Comparison of ENCODE assay signal across 20 mouse cellular contexts in the genomic region with DNA sequence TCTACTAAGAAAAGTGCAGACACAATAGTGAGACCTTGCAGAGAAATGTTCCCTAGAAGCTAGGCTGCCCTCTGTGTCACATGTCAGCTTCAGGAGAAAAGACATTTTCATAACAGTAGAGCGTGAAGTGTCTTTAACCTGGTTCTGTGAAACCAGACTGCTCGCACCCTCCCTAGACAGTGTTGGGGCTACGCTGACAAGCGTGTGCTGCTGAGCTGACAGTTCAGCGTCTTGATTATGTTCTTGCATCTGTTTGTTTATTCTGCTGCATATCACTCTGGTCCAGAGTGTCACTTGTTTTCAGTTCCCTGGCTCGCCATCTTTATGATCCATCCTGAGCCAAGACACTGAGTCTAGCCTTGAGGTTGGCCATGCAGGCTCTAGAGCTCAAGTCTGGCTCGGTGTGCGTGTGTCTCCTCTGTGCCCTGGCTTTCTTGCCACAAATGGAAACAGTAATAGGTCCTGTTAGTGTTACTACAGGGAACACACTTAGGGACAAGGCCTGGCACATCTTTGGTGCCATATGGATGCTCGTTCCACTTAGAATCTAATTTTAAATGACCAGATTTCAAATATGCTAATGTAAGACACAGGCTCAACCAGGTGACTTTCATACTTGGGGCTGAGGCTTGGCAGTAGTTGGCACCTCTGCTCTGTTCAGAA. TPM values are rescaled to one million over a fixed set of nuclear protein-coding genes. Genes with fewer than 3 reads are reported as not detected.
DNase-seq lines count a peak whose midpoint lies in the region; ATAC-seq and TF ChIP-seq lines count a peak whose summit lies in the region.
"Had no signal": no experiment of that assay in that cellular context is flagged by ENCODE, and none has a peak within 500 bp of the region (broad histone marks: within the 10 kb centered on the region; RNA-seq: fewer than 3 reads in every experiment).

No protein-coding gene starts in this region.

- H3K9me3 ChIP-seq in forebrain, postnatal 0 days (ENCODE audit: low read length) = no peaks in the 10 kb centered on the region
- H3K9me3 ChIP-seq in kidney, embryonic 16.5 days (ENCODE audit: low read length) = no peaks in the 10 kb centered on the region
- H3K9me3 ChIP-seq: embryonic facial prominence, embryonic 10.5 days; hindbrain, embryonic 12.5 days; midbrain, embryonic 12.5 days had no signal

- H3K27ac ChIP-seq in forebrain, postnatal 0 days (ENCODE audit: low read depth, low read length) = peak overlapping the region; percentile 74
- H3K27ac ChIP-seq in kidney, embryonic 16.5 days (ENCODE audit: low read length) = no peak overlapping the region
- H3K27ac ChIP-seq: embryonic facial prominence, embryonic 10.5 days; heart, adult 2 months; hindbrain, embryonic 12.5 days; macrophage; midbrain, embryonic 12.5 days had no signal

- peak; percentile 61 for DNase-seq in cerebellum, adult 11 months
- no peak for DNase-seq in cerebellum, postnatal 4 days (ENCODE audit: low spot score in 2 of 2)
- DNase-seq in layer of hippocampus, adult 9-11 months = peak; percentile 52
- no peak for DNase-seq in layer of hippocampus, postnatal 10 days (ENCODE audit: low spot score in 2 of 2)
- DNase-seq in right cerebral cortex, adult 2 months (ENCODE audit: low spot score in 2 of 2) = peak; percentile 13 to 44
- no peak for DNase-seq in right cerebral cortex, postnatal 25 days
- peak; percentile 66 for DNase-seq in forebrain, postnatal 0 days
- DNase-seq: adrenal gland, postnatal 14 days; heart, adult 2 months; kidney, adult 11 months; kidney, postnatal 25 days had no signal

- H3K4me2 ChIP-seq in forebrain, postnatal 0 days (ENCODE audit: low read depth) = no peak overlapping the region
- no peak overlapping the region for H3K4me2 ChIP-seq in kidney, embryonic 16.5 days (replicated peaks; ENCODE audit: low read depth, low read length)
- H3K4me2 ChIP-seq: hindbrain, embryonic 12.5 days; liver, embryonic 11.5 days; midbrain, embryonic 12.5 days had no signal

- no peaks in the 10 kb centered on the region for H3K27me3 ChIP-seq in forebrain, postnatal 0 days (ENCODE audit: insufficient read depth, low read length)
- no peaks in the 10 kb centered on the region for H3K27me3 ChIP-seq in kidney, embryonic 16.5 days (ENCODE audit: insufficient read depth, low read length)
- H3K27me3 ChIP-seq: CH12.LX; hindbrain, embryonic 12.5 days; midbrain, embryonic 12.5 days had no signal

- no peaks in the 10 kb centered on the region for H3K4me1 ChIP-seq in forebrain, postnatal 0 days (ENCODE audit: insufficient read depth)
- no peaks in the 10 kb centered on the region for H3K4me1 ChIP-seq in kidney, embryonic 16.5 days (ENCODE audit: insufficient read depth, low read length)
- H3K4me1 ChIP-seq: embryonic facial prominence, embryonic 10.5 days; hindbrain, embryonic 12.5 days; midbrain, embryonic 12.5 days had no signal

- H3K9ac ChIP-seq in forebrain, postnatal 0 days = no peak overlapping the region
- no peak overlapping the region for H3K9ac ChIP-seq in kidney, embryonic 16.5 days (replicated peaks; ENCODE audit: low read length)
- H3K9ac ChIP-seq: hindbrain, embryonic 12.5 days; midbrain, embryonic 12.5 days had no signal

- no peak overlapping the region for H3K4me3 ChIP-seq in forebrain, postnatal 0 days (ENCODE audit: low read depth, low read length)
- H3K4me3 ChIP-seq in kidney, embryonic 16.5 days (ENCODE audit: low read length) = no peak overlapping the region
- H3K4me3 ChIP-seq: embryonic facial prominence, embryonic 10.5 days; erythroblast, embryonic 14.5 days; heart, adult 2 months; hindbrain, embryonic 12.5 days; midbrain, embryonic 12.5 days; myocyte had no signal

- H3K36me3 ChIP-seq in forebrain, postnatal 0 days (ENCODE audit: insufficient read depth) = no peaks in the 10 kb centered on the region
- H3K36me3 ChIP-seq in kidney, embryonic 16.5 days (ENCODE audit: insufficient read depth, low read length) = no peaks in the 10 kb centered on the region
- H3K36me3 ChIP-seq: embryonic facial prominence, embryonic 10.5 days; hindbrain, embryonic 12.5 days; midbrain, embryonic 12.5 days had no signal

- peak; percentile 88 for ATAC-seq in forebrain, postnatal 0 days
- no peak for ATAC-seq in kidney, embryonic 16.5 days (ENCODE audit: low FRiP score, low TSS enrichment)

- 40% methylated on average over 9 of the region's 9 CpGs for WGBS in forebrain, postnatal 0 days
- WGBS in kidney, embryonic 16.5 days = 73% methylated on average over 9 of the region's 9 CpGs

- TF ChIP-seq CTCF in forebrain, postnatal 0 days (IDR thresholded peaks at IDR 0.05; ENCODE audit: low read depth) = no peak

RNA-seq across cellular contexts. Expression of a gene that starts 28.0 kb away (rescaled TPM):
- 10 to 100 TPM; 50.6 to 55.3 TPM for total RNA-seq in layer of hippocampus, postnatal 10 days (2021)
- 16.9 and 17.0 TPM in 2 replicates for total RNA-seq in forebrain, postnatal 0 days (2014; rRNA removed)
- polyA plus RNA-seq in forebrain, postnatal 0 days (2015; fragmentation: Nextera tagmentation; extraction: Ambion mirVana) = 21.3 and 23.1 TPM in 2 replicates
- 6.6 and 7.0 TPM in 2 replicates for polyA plus RNA-seq in kidney, embryonic 16.5 days (2015; fragmentation: Nextera tagmentation; extraction: Ambion mirVana)

Comparison
In these comparisons a context has a peak if more than half of its experiments do, and no peak if none do; other contexts are left out.
1. DNase-seq: peak in cerebellum, adult 11 months (single experiment), layer of hippocampus, adult 9-11 months (single experiment), right cerebral cortex, adult 2 months (2 of 2) and forebrain, postnatal 0 days (single experiment); none in cerebellum, postnatal 4 days (0 of 2), layer of hippocampus, postnatal 10 days (0 of 2) and right cerebral cortex, postnatal 25 days (single experiment).